Mouse (Mus musculus) urinary bladder, adult 2 months (tissue): ENCODE data around the gene Gtf2h4. TPM values are rescaled to one million over a fixed set of nuclear protein-coding genes. Genes with fewer than 3 reads are reported as not detected.

Experiments used
- DNase-seq: peaks from one replicate; pipeline ENCODE4 v3.0.0; 2022; ENCODE audit warnings: low spot score
- polyA plus RNA-seq: library from polyadenylated mRNA; depleted of rRNA; stranded (reverse); fragments of >200 nt; gene quantifications from 2 replicates; pipeline ENCODE4 v1.2.3, GENCODE M21; 2012; rRNA removed

Gtf2h4 gene
- polyA plus RNA-seq, 1 experiment: 22.4 TPM

- peak; percentile 20 for DNase-seq
Observed at GRCm38 (mm10) chr17:35638475-35639190, 34.9 kb downstream of the Gtf2h4 start.

DNA sequence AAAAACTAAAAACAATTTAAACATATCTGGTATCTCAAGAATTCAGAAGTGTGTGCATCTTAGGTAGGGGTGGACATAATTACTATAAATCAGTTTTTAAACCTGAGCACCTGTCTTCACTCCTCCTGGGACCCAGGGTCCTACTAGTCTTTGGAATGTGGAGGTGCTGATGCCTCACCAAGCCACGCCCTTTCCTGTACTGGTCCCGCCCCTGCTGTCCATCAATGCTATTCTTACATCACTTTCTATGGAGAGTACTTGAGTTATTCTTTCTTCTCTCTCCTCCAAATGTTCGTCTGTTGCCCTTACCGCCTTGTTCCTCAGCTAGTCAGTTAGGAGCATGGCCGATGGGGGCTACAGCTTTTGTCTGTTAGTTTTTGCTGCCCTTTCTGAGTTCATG lies 37.2 kb downstream of the Gtf2h4 start:
- no peak for DNase-seq

- no peak for DNase-seq
Observed at GRCm38 (mm10) chr17:35635699-35636111, 37.8 kb downstream of the Gtf2h4 start.

- DNase-seq: no peak
Observed at GRCm38 (mm10) chr17:35635202-35635601, 38.3 kb downstream of the Gtf2h4 start.

- no peak for DNase-seq
Observed at GRCm38 (mm10) chr17:35633992-35634391, 39.5 kb downstream of the Gtf2h4 start.

GRCm38 (mm10) chr17:35626537-35626936 lies 47.0 kb downstream of the Gtf2h4 start, which contains the start of gene Gm9573:
Gm9573 (minus strand) TSS chr17:35626637.
- no peak for DNase-seq

Other genes with a start within 250 kb of the Gtf2h4 start
- gene H2-Q6, start 248.9 kb downstream of the Gtf2h4 start, polyA plus RNA-seq: 31.9 and 38.8 TPM in 2 replicates
- 56.1 and 64.7 TPM in 2 replicates for gene H2-Q7, start 234.6 kb downstream of the Gtf2h4 start, polyA plus RNA-seq
- gene H2-Q10, start 203.7 kb downstream of the Gtf2h4 start, polyA plus RNA-seq: 0.80 and 1.4 TPM in 2 replicates
- gene Pou5f1, start 167.7 kb downstream of the Gtf2h4 start, polyA plus RNA-seq: not detected in 2 replicates
- 9.6 and 11.5 TPM in 2 replicates for gene Tcf19, start 156.9 kb downstream of the Gtf2h4 start, polyA plus RNA-seq
- 15.3 and 16.2 TPM in 2 replicates for gene Cchcr1, start 156.6 kb downstream of the Gtf2h4 start, polyA plus RNA-seq
- gene Psors1c2, start 140.5 kb downstream of the Gtf2h4 start, polyA plus RNA-seq: 0.12 and 0.15 TPM in 2 replicates
- 0.56 and 1.1 TPM in 2 replicates for gene Cdsn, start 121.6 kb downstream of the Gtf2h4 start, polyA plus RNA-seq
- not detected in 2 replicates for gene 2300002M23Rik, start 106.3 kb downstream of the Gtf2h4 start, polyA plus RNA-seq
- not detected in 2 replicates for gene Sfta2, start 72.2 kb downstream of the Gtf2h4 start, polyA plus RNA-seq
- gene Gm9573, start 47.1 kb downstream of the Gtf2h4 start, polyA plus RNA-seq: not detected in 2 replicates
- gene Mucl3, start 30.0 kb downstream of the Gtf2h4 start, polyA plus RNA-seq: 0.04 and 0.07 TPM in 2 replicates
- gene Vars2, start 6.1 kb downstream of the Gtf2h4 start, polyA plus RNA-seq: 21.3 and 21.8 TPM in 2 replicates
- 20.2 and 28.6 TPM in 2 replicates for gene Ddr1, start 30.9 kb upstream of the Gtf2h4 start, polyA plus RNA-seq
- 55.3 and 73.7 TPM in 2 replicates for gene Ier3, start 147.9 kb upstream of the Gtf2h4 start, polyA plus RNA-seq
- gene Flot1, start 149.5 kb upstream of the Gtf2h4 start, polyA plus RNA-seq: 156 and 192 TPM in 2 replicates
- 257 TPM in 2 replicates for gene Tubb5, start 164.6 kb upstream of the Gtf2h4 start, polyA plus RNA-seq
- 10.4 and 14.2 TPM in 2 replicates for gene Mdc1, start 167.8 kb upstream of the Gtf2h4 start, polyA plus RNA-seq
- 10.9 and 11.6 TPM in 2 replicates for gene Nrm, start 187.6 kb upstream of the Gtf2h4 start, polyA plus RNA-seq
- 55.2 and 57.5 TPM in 2 replicates for gene Ppp1r18, start 191.9 kb upstream of the Gtf2h4 start, polyA plus RNA-seq
- gene Dhx16, start 206.1 kb upstream of the Gtf2h4 start, polyA plus RNA-seq: 53.4 and 57.7 TPM in 2 replicates
- 29.6 and 35.9 TPM in 2 replicates for gene 2310061I04Rik, start 223.7 kb upstream of the Gtf2h4 start, polyA plus RNA-seq
- 45.9 and 58.8 TPM in 2 replicates for gene Atat1, start 236.3 kb upstream of the Gtf2h4 start, polyA plus RNA-seq
- 77.9 and 90.8 TPM in 2 replicates for gene Mrps18b, start 242.7 kb upstream of the Gtf2h4 start, polyA plus RNA-seq
- 25.8 and 26.0 TPM in 2 replicates for gene Ppp1r10, start 242.7 kb upstream of the Gtf2h4 start, polyA plus RNA-seq